Mouse (Mus musculus) hindbrain, embryonic 12.5 days (tissue): ENCODE measurements at regions not wholly inside any gene's neighbourhood (a gene's known extent, or its start where the extent isn't known, plus 50 kb on each side); places are given as distances from the start of the nearest gene placed in this dataset.
"Not testable (repeated sequence)": the region's sequence is repeated elsewhere in the genome, so short reads cannot be mapped to it uniquely, and the experiment has no call there.

Source experiments
- ATAC-seq: fragments of 200-750 bp; cut with Nextera tagmentation; 2 replicates; pipeline ENCODE4 v1.8.0; 2017; ENCODE audit warnings: moderate TSS enrichment; ENCODE audit not compliant: low FRiP score
- H3K27ac ChIP-seq: fragments of 300-500 bp; sonication (generic); 2 replicates; pipeline ENCODE4 v1.5.1; 2016; ENCODE audit warnings: mild to moderate bottlenecking
- H3K27me3 ChIP-seq: fragments of 300-500 bp; sonication (generic); 2 replicates; pipeline ENCODE4 v1.6.1; 2016; ENCODE audit warnings: mild to moderate bottlenecking
- H3K36me3 ChIP-seq: fragments of 300-500 bp; sonication (generic); 2 replicates; pipeline ENCODE4 v1.6.1; 2016; ENCODE audit warnings: mild to moderate bottlenecking
- H3K4me1 ChIP-seq: fragments of 300-500 bp; sonication (generic); 2 replicates; pipeline ENCODE4 v1.6.1; 2016
- H3K4me2 ChIP-seq: fragments of 300-500 bp; sonication (generic); replicated peaks from 2 replicates; pipeline ENCODE4 v1.6.1; 2016; ENCODE audit warnings: mild to moderate bottlenecking
- H3K4me3 ChIP-seq: fragments of 300-500 bp; sonication (generic); 2 replicates; pipeline ENCODE4 v1.5.1; 2016; ENCODE audit warnings: mild to moderate bottlenecking
- H3K9ac ChIP-seq: fragments of 300-500 bp; sonication (generic); 2 replicates; pipeline ENCODE4 v1.6.1; 2016; ENCODE audit warnings: mild to moderate bottlenecking, moderate library complexity
- H3K9me3 ChIP-seq: fragments of 300-500 bp; sonication (generic); replicated peaks from 2 replicates; pipeline ENCODE4 v1.6.1; 2016; ENCODE audit warnings: mild to moderate bottlenecking
- WGBS: fragments of 180-500 bp; shearing (Covaris S2); methylation state at CpG from one replicate; pipeline ENCODE4 v1.1.7; 2016; 5-methylcytosine and 5-hydroxymethylcytosine counted together

DNA sequence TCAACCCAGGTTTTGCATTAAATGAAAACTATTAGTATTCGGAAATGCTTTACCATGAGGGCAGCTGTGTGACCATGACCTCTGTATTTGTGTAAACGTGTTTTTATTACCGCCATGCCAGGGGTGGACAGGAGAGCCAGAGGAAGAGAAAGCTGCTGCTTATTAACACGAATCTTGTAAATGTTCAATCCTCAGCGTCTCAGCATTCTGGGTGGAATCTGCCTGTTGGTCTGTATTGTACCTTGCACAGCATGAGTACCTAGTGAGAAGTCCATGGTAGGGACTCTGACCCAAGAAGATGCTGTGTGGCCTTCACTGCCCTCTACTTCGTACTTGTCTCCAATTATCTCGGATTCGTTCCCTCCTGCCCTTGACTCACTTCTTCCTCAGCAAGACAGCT lies 378.6 kb upstream of the Zfp703 start:
- no peak for ATAC-seq
- no peaks in the 10 kb centered on the region for H3K9me3 ChIP-seq
- no peak overlapping the region for H3K4me3 ChIP-seq
- no peaks in the 10 kb centered on the region for H3K36me3 ChIP-seq
- no peak overlapping the region for H3K9ac ChIP-seq
- H3K4me1 ChIP-seq: peaks cover 12% of the 10 kb centered on the region
- no peak overlapping the region for H3K4me2 ChIP-seq
- no peaks in the 10 kb centered on the region for H3K27me3 ChIP-seq
- WGBS: 92% methylated on average over 8 of the region's 8 CpGs
- H3K27ac ChIP-seq: no peak overlapping the region

DNA sequence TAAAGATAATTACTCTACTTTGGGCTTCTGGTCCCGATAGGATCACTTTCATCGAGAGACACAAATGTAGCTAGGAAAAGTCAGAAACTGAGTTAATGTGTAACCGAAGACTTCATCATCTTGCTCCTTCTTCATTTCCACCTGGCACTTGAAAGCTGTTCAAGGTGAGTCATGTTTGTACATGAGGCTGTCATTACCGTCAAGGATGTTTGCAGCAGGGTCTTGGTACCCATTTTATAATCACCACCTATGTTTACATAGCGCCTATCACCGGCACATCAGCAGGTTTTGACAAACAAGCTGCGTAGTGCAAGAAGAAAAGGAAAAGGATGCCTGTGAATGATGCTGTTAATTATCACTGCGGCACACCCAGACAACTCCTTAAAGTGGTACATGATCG lies 377.0 kb upstream of the Zfp703 start:
- Histone ChIP-seq H3K27me3 (no peaks in the 10 kb centered on the region), H3K9me3 (no peaks in the 10 kb centered on the region), H3K9ac (no peak overlapping the region), H3K4me1 (peaks cover 6% of the 10 kb centered on the region; the same call in 1 of the 2 replicates), H3K27ac (no peak overlapping the region), H3K36me3 (no peaks in the 10 kb centered on the region), H3K4me2 (no peak overlapping the region), H3K4me3 (no peak overlapping the region)
- WGBS: 93% methylated on average over 9 of the region's 9 CpGs
- no peak for ATAC-seq

DNA sequence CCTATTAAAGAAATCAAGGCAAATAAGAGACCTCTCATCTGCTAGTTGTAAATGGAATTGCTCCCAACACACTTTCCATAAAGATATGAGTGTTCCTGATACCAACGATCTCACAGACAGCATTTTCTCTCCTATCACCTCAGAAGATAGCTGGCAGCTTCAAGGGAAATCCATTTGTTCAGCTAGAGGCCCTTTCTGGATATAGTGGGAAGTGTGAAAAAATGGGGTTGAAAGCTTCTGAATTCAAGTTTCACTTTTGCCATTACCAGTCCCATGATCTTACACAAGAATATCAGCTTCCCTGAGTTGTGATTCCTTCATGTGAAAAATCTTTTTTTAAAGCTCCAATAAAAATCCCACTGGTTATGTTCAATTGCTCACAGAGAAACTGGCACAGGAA lies 369.1 kb upstream of the Zfp703 start:
- Histone ChIP-seq H3K4me2 (no peak overlapping the region), H3K36me3 (no peaks in the 10 kb centered on the region), H3K9me3 (peaks cover 14% of the 10 kb centered on the region; the same call in 1 of the 2 replicates), H3K4me1 (no peaks in the 10 kb centered on the region), H3K9ac (no peak overlapping the region), H3K27me3 (no peaks in the 10 kb centered on the region), H3K4me3 (no peak overlapping the region), H3K27ac (no peak overlapping the region)
- WGBS: 88% methylated on average over 1 of the region's 1 CpGs
- ATAC-seq: no peak

DNA sequence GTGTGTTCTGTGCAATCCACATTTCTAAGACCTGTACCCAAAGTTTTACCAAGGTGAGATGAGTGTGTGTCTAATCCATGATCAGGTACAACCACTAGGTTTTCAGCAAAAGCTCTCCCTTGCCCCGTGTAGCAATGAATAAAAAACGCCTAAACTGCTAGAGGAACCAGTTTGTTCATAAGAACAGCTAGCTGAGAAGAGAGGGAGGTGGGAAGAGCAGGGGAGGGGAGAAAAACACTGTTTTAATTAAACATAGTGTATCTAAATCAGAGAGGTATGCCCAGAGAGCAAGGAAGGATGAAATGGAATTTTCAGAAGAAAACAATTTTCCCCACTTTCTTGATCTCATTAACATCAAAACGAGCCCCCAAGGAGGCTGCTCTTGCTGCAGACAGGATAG lies 368.5 kb upstream of the Zfp703 start:
- Histone ChIP-seq H3K9me3 (peaks cover 14% of the 10 kb centered on the region; the same call in 1 of the 2 replicates), H3K4me1 (no peaks in the 10 kb centered on the region), H3K9ac (no peak overlapping the region), H3K36me3 (no peaks in the 10 kb centered on the region), H3K27ac (no peak overlapping the region), H3K27me3 (no peaks in the 10 kb centered on the region), H3K4me2 (no peak overlapping the region), H3K4me3 (no peak overlapping the region)
- no peak for ATAC-seq
- 72% methylated on average over 3 of the region's 3 CpGs for WGBS

DNA sequence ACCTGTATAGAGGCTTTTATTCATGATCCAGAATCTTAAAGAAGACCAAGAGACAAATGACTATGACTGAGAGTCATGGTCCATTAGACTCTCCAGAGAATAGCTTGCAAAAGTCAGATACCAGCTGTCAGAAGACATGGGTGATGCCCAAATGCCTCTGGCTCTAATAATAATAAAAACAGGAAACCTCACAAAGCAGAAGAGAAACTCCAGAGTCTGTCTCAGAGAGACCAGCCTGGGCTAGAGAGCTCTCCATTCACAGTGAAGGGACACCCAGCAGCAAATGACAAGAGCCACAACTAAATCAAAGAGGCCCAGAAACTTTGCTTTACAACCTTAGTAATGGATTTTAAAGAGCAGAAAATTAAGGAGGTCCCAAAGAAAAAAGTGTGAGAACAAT lies 365.0 kb upstream of the Zfp703 start:
- H3K27me3 ChIP-seq: no peaks in the 10 kb centered on the region
- H3K4me2 ChIP-seq: no peak overlapping the region
- no peak overlapping the region for H3K27ac ChIP-seq
- no peaks in the 10 kb centered on the region for H3K36me3 ChIP-seq
- no peak overlapping the region for H3K9ac ChIP-seq
- H3K9me3 ChIP-seq: peaks cover 7% of the 10 kb centered on the region; the same call in 1 of the 2 replicates
- H3K4me1 ChIP-seq: no peaks in the 10 kb centered on the region
- ATAC-seq: no peak
- H3K4me3 ChIP-seq: no peak overlapping the region

DNA sequence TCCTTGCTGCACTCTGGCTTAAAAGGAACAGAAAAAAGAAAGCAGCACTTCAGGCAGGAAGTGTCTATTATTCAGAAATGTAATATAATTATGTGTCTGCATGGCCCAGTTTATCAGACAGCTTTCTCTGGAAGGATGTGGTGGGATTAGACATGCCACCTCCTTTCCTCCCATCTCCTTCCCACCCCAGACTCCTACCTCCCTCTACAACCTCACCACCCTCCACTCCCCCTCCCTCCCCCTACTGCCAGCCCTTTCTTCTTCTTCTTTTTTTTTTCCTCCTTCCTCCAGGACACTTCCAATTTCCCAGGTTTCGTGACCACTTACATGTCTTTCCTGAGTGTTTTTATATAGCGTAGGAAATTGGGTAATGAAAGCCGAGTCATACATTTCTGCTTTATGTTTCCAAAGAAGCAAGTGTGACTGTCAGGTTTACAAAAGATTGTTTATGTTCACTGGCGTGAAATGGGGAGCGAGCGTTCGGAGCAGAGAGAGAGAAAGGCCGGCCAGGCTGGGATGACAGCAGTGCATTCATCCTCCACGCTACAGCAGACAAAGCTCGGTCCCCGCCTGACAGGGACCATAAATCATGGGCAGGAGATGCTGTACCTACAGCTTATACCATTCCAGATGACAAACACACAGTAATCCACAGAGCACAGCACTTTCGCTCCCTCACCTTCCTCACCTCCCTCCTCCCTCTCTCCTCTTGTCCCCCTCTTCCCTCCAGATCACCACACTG lies 354.6 kb upstream of the Zfp703 start:
- H3K4me3 ChIP-seq: no peak overlapping the region
- peak overlapping the region; percentile 35 for H3K9ac ChIP-seq
- WGBS: 8% methylated on average over 12 of the region's 12 CpGs
- H3K4me1 ChIP-seq: peaks cover 31% of the 10 kb centered on the region
- H3K27ac ChIP-seq: peak overlapping the region; percentile 77
- peak; percentile 92 for ATAC-seq
- peak overlapping the region; percentile 43 for H3K4me2 ChIP-seq
- no peaks in the 10 kb centered on the region for H3K36me3 ChIP-seq
- no peaks in the 10 kb centered on the region for H3K9me3 ChIP-seq
- no peaks in the 10 kb centered on the region; the same call in 1 of the 2 replicates for H3K27me3 ChIP-seq

DNA sequence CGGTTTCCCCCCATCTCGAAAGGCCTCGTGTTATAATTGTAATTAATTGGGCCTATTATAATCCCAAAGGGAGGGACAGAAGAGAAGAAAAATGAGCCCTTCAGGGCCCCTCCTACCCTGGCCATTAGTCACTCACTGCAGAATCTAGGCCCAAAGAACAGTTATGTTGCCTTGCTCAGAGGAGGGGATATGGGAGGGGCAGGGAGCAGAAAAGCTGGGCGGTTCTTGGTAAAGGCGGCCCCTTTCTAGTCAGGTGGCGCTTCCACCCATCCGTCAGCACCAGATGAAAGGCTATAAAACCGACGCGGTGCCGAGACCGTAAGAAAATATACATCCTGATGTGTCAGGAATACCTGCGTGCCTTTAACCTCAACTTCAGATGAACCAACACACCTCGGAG lies 350.9 kb upstream of the Zfp703 start:
- peak; percentile 37; the same call in 1 of the 2 replicates for ATAC-seq
- Histone ChIP-seq H3K27me3 (no peaks in the 10 kb centered on the region; the same call in 1 of the 2 replicates), H3K9ac (no peak overlapping the region), H3K4me3 (no peak overlapping the region), H3K9me3 (no peaks in the 10 kb centered on the region), H3K4me2 (no peak overlapping the region), H3K36me3 (no peaks in the 10 kb centered on the region), H3K27ac (no peak overlapping the region), H3K4me1 (peaks cover 34% of the 10 kb centered on the region)
- 67% methylated on average over 14 of the region's 14 CpGs for WGBS

DNA sequence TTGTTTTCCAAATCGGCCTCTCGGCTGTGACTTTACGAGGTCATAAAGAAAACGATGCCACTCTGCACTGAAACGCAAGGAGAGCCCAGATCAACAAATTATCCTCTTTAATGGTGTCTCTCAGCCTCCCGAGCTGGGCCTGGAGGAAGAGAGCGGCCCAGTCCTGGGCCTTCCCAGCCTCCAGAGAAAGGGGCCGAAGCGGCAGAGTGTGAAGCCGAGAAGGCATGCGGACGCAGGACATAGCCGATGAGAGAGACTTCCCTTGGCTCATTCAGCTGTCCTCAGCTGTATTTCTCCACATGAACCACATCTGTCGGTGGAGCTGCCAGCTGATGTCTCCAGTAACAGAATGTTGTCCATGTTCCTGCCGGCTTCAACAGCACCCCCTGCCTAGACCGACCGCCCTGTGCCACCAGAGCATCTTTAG lies 350.5 kb upstream of the Zfp703 start:
- Histone ChIP-seq H3K4me1 (peaks cover 30% of the 10 kb centered on the region), H3K9me3 (no peaks in the 10 kb centered on the region), H3K9ac (no peak overlapping the region), H3K4me2 (no peak overlapping the region), H3K4me3 (no peak overlapping the region), H3K27me3 (no peaks in the 10 kb centered on the region; the same call in 1 of the 2 replicates), H3K27ac (peak overlapping the region; percentile 68), H3K36me3 (no peaks in the 10 kb centered on the region)
- no peak for ATAC-seq
- WGBS: 60% methylated on average over 17 of the region's 17 CpGs

DNA sequence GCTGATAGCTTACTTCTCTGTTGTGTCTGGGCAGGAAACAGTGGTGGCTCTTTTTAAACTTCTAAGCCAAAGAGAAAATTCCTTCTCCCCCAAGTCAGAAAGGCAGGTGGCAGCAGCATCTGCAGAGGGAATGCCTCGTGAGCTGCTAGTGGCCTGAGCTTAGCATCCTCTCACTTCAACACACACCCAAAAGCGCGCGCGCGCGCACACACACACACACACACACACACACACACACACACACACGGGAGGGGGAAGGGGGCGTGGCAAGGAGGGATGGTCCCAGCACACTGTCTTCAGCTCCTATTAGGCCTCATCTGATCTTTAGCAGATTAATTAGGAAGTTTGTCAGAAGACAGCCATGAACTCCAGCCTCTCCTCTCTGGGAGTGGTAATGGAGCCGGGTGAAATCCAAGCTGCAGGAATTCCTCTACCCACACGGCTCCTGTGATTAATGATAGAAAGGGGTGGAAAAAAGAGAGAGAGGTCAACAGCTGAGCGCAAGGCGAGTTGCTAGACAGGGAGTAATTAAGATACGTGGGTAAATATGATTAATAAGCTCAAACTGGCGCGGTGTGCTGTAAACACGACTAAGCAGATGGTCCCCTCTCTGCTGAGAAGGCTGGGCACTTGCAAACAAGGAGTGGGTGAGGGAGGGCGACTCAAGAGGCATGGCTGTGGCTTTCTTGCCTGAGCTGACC lies 349.8 kb upstream of the Zfp703 start:
- H3K36me3 ChIP-seq: no peaks in the 10 kb centered on the region
- H3K9me3 ChIP-seq: no peaks in the 10 kb centered on the region
- H3K4me3 ChIP-seq: no peak overlapping the region
- H3K4me1 ChIP-seq: peaks cover 24% of the 10 kb centered on the region
- ATAC-seq: peak; percentile 54; the same call in 1 of the 2 replicates
- 0 out of 2 replicates have a peak overlapping the region, but pooled peaks have one; percentile 13 for H3K4me2 ChIP-seq
- WGBS: 46% methylated on average over 17 of the region's 18 CpGs
- H3K9ac ChIP-seq: 0 out of 2 replicates have a peak overlapping the region, but pooled peaks have one; percentile 13
- peak overlapping the region; percentile 68 for H3K27ac ChIP-seq
- H3K27me3 ChIP-seq: peaks cover 5% of the 10 kb centered on the region; the same call in 1 of the 2 replicates

DNA sequence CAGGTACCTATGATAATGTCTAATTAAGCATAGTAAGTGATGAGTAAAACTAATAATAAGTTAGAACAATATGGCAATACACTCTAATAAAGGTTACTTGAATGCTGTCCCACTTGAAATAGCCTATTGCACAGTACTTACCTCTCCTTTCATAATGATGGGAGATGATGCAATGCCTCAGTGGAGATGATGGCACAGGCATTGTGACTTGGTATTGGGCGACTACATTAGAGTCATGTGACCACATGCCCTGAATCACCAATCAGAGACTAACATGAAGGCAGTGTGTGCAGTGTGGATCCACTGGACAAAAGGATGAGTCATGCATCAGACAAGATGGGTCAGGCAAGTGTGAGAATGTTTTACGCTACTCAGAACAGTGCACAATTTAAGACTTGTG lies 346.6 kb upstream of the Zfp703 start:
- no peak overlapping the region for H3K9ac ChIP-seq
- no peaks in the 10 kb centered on the region for H3K9me3 ChIP-seq
- H3K27me3 ChIP-seq: peaks cover 5% of the 10 kb centered on the region; the same call in 1 of the 2 replicates
- ATAC-seq: no peak
- 90% methylated on average over 2 of the region's 2 CpGs for WGBS
- H3K36me3 ChIP-seq: no peaks in the 10 kb centered on the region
- H3K4me1 ChIP-seq: peaks cover 15% of the 10 kb centered on the region
- H3K4me3 ChIP-seq: no peak overlapping the region
- no peak overlapping the region for H3K4me2 ChIP-seq
- H3K27ac ChIP-seq: no peak overlapping the region

DNA sequence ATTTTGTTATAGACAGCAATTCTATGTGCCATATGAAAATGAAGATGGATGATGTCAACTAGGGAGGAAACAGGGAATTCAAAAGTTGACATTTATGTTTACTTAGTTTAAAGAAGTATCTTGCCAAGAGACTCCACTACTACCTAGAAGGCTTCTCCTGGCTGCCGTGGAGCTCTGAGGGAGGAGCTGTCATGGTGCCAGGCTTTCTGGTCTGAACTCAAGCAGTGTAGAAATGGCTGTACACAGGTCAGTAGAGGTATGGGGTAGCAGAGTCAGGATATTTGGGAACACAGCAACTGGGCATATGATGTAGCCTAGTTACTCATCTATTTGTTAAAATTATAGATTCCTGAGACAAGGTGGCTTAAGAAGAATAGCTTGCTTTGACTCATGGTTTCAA lies 341.4 kb upstream of the Zfp703 start:
- H3K4me2 ChIP-seq: no peak overlapping the region
- H3K4me3 ChIP-seq: no peak overlapping the region
- no peak overlapping the region for H3K9ac ChIP-seq
- H3K9me3 ChIP-seq: no peaks in the 10 kb centered on the region
- H3K36me3 ChIP-seq: no peaks in the 10 kb centered on the region
- ATAC-seq: no peak
- WGBS: 90% methylated on average over 1 of the region's 1 CpGs
- H3K27me3 ChIP-seq: peaks cover 5% of the 10 kb centered on the region; the same call in 1 of the 2 replicates
- H3K4me1 ChIP-seq: no peaks in the 10 kb centered on the region
- no peak overlapping the region for H3K27ac ChIP-seq

DNA sequence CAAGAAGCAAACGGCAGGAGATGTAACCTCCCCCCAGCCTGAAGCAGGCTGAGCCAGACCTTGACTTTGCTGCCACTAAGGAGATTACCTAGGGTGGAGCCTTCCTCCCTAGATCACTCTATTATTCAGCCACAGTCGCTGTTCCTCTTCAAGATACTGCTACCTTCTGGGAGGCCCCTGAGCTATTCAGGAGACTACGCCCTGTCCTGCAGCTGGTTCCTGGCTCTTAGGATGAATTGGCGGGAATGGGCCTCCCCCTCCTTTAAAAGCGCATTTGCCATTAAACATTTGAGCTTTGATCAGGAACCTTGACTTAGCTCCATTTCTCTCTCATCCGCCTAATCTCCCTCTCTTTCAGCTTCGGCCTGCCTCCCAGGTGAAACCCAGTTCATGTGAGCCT lies 331.8 kb upstream of the Zfp703 start:
- not testable (repeated sequence) for H3K4me3 ChIP-seq, H3K4me2 ChIP-seq, H3K9me3 ChIP-seq, H3K27ac ChIP-seq, ATAC-seq, H3K27me3 ChIP-seq, H3K36me3 ChIP-seq, H3K4me1 ChIP-seq, H3K9ac ChIP-seq
- 82% methylated on average over 7 of the region's 7 CpGs for WGBS
